Mouse (Mus musculus) forebrain, embryonic 13.5 days (tissue): ENCODE measurements around the gene Pfkp. TPM values are rescaled to one million over a fixed set of nuclear protein-coding genes. Genes with fewer than 3 reads are reported as not detected.

Experiments
- ATAC-seq: fragments of 200-750 bp; cut with Nextera tagmentation; 2 replicates; pipeline ENCODE4 v1.8.0; 2017
- H3K27ac ChIP-seq: fragments of 300-500 bp; sonication (generic); 2 replicates; pipeline ENCODE4 v1.5.1; 2015; ENCODE audit warnings: inconsistent platforms, mild to moderate bottlenecking, moderate library complexity
- H3K27me3 ChIP-seq: fragments of 300-500 bp; sonication (generic); 2 replicates; pipeline ENCODE4 v1.6.1; 2015; ENCODE audit warnings: mild to moderate bottlenecking, inconsistent platforms
- H3K36me3 ChIP-seq: fragments of 300-500 bp; sonication (generic); 2 replicates; pipeline ENCODE4 v1.6.1; 2015; ENCODE audit warnings: mild to moderate bottlenecking, inconsistent platforms; ENCODE audit not compliant: poor library complexity, severe bottlenecking
- H3K4me1 ChIP-seq: fragments of 300-500 bp; sonication (generic); 2 replicates; pipeline ENCODE4 v1.6.1; 2015; ENCODE audit warnings: inconsistent platforms
- H3K4me2 ChIP-seq: fragments of 300-500 bp; sonication (generic); 2 replicates; pipeline ENCODE4 v1.6.1; 2015; ENCODE audit warnings: inconsistent platforms, mild to moderate bottlenecking, moderate library complexity
- H3K4me3 ChIP-seq: fragments of 300-500 bp; sonication (generic); 2 replicates; pipeline ENCODE4 v1.5.1; 2015; ENCODE audit warnings: mild to moderate bottlenecking, inconsistent platforms
- H3K9ac ChIP-seq: fragments of 300-500 bp; sonication (generic); 2 replicates; pipeline ENCODE4 v1.6.1; 2015; ENCODE audit warnings: mild to moderate bottlenecking, inconsistent platforms
- H3K9me3 ChIP-seq: fragments of 300-500 bp; sonication (generic); replicated peaks from 2 replicates; pipeline ENCODE4 v1.6.1; 2016; ENCODE audit warnings: inconsistent platforms
- WGBS: fragments of 180-500 bp; shearing (Covaris S2); methylation state at CpG from one replicate; pipeline ENCODE4 v1.1.7; 2015; 5-methylcytosine and 5-hydroxymethylcytosine counted together
- polyA plus RNA-seq: library from polyadenylated mRNA; unstranded; fragments of >200 nt; fragmentation: Nextera tagmentation; extraction: Ambion mirVana; gene quantifications from 2 replicates; pipeline ENCODE4 v1.2.1, GENCODE M21; 2015

Gene Pfkp
- polyA plus RNA-seq, 1 experiment from 2014 or later = 53.1 TPM

DNA sequence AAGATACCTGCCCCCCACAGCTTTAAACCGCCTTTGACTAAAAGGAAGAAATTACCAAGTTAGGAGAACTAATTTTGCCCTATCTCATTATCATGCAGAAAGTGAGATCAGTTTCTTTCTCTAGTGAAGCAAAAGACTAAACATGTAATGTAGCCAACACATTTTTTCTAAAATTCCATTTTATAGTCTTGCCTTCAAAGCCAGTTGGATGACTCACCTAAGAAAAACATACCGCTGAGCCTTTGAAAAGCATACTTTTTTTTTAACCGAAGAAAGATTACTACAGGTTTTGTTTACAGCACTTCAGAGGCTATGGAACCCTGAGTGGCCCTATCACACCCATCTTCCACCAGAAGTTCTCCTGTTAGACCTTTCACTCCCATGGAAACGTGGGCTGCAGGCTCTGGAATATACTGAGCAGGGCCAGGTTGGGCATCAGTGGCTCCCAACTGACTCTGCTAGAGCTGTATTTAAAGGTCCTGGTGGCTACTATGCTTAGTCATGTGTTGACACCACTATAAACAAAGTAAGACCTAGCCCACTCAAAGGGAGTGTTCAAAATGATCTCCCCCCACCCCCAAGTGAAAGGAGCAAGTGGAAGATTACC lies 22.0 kb downstream of the Pfkp start:
- Histone ChIP-seq H3K36me3 (peaks cover 3% of the 10 kb centered on the region; the same call in 1 of the 2 replicates), H3K27me3 (no peaks in the 10 kb centered on the region), H3K4me3 (no peak overlapping the region), H3K27ac (no peak overlapping the region), H3K4me1 (no peaks in the 10 kb centered on the region), H3K4me2 (no peak overlapping the region), H3K9me3 (no peaks in the 10 kb centered on the region; the same call in 1 of the 2 replicates), H3K9ac (no peak overlapping the region)
- 53% methylated on average over 4 of the region's 4 CpGs for WGBS
- ATAC-seq = no peak

DNA sequence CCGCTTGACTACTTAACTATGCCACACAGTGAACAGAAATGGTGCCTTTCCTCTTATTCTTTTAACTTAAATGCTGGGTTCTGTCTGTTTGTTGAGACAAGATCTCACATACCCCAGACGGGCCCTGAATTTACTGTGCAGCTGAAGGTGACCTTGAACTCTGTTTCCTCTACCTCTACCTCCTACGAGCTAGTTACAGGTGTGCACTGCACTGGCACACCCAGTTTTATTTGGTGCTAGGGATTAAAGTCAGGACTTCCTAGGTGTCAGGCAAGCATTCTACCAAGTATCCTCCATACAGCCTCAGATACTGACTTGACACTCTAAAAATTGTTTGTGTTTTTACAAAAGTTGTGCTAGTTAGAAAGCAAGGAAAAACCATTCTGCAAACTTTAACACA lies 22.6 kb downstream of the Pfkp start:
- Histone ChIP-seq H3K9ac (no peak overlapping the region), H3K27me3 (no peaks in the 10 kb centered on the region), H3K36me3 (peaks cover 3% of the 10 kb centered on the region; the same call in 1 of the 2 replicates), H3K4me3 (no peak overlapping the region), H3K27ac (no peak overlapping the region), H3K4me2 (no peak overlapping the region), H3K4me1 (no peaks in the 10 kb centered on the region), H3K9me3 (no peaks in the 10 kb centered on the region; the same call in 1 of the 2 replicates)
- WGBS = 65% methylated on average over 3 of the region's 3 CpGs
- no peak for ATAC-seq

DNA sequence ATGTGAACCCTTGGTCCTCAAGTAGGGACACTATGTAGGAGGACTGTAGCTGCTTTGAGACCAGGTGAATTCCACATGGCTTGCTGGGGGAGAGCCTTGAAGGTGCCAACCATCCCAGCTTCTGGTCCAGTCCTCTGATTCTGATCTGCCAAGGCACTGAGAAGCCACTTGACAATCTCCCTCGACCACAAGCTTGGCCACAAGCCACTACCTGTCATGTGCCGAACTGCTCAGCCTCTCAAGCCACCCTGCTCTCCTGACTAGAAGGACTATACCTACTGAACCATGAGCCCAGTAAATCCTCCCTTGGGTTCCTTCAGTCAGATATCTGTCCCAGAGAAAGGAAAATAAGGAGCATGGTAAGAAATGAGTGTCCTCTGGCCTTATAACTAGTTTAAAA lies 24.0 kb downstream of the Pfkp start:
- Histone ChIP-seq H3K27me3 (no peaks in the 10 kb centered on the region), H3K36me3 (peaks cover 3% of the 10 kb centered on the region; the same call in 1 of the 2 replicates), H3K27ac (no peak overlapping the region), H3K4me2 (no peak overlapping the region), H3K9me3 (no peaks in the 10 kb centered on the region; the same call in 1 of the 2 replicates), H3K9ac (no peak overlapping the region), H3K4me1 (no peaks in the 10 kb centered on the region), H3K4me3 (no peak overlapping the region)
- ATAC-seq = no peak
- 82% methylated on average over 2 of the region's 2 CpGs for WGBS

DNA sequence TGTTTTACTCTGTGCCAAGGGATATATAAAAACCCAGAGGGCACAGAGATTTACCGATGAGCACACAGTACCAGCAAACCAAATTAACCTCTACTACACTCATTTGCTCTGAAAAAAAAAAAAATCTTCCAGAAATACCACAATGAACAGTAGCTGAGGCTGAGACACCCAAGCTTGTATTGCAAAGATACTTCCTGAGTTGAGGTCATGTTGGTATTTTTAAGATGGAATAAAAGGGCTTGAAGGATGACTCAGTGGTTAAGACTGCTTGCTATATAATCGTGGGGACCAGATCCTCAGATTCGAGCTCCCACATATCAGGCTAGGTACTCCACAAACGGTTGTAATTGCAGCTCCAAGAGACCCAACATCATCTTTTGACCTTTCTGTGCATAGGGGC lies 24.5 kb downstream of the Pfkp start:
- Histone ChIP-seq H3K27ac (no peak overlapping the region), H3K27me3 (no peaks in the 10 kb centered on the region), H3K36me3 (peaks cover 3% of the 10 kb centered on the region; the same call in 1 of the 2 replicates), H3K4me1 (no peaks in the 10 kb centered on the region), H3K9ac (no peak overlapping the region), H3K4me3 (no peak overlapping the region), H3K9me3 (no peaks in the 10 kb centered on the region; the same call in 1 of the 2 replicates), H3K4me2 (no peak overlapping the region)
- WGBS = 74% methylated on average over 4 of the region's 4 CpGs
- no peak for ATAC-seq

DNA sequence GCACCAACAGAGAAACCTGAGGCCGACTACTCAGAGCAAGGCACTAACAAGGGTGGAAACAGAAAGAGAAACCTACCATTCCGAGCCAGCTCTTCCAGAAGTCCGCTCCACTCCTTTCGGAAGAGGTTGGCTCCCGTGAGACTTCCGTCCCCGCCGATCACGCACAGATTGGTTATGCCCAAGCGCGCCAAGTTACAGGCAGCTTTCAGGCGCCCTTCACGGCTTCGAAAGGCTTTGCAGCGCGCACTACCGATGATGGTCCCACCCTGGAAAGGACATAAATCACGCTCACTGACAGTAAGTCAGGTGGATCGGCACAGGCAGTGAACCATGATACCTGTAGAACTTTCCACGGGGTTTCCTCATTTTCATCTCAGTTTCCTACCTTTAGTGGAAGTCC lies 26.7 kb downstream of the Pfkp start:
- no peak overlapping the region for H3K4me2 ChIP-seq
- H3K4me3 ChIP-seq = no peak overlapping the region
- no peak overlapping the region for H3K27ac ChIP-seq
- peaks cover 3% of the 10 kb centered on the region; the same call in 1 of the 2 replicates for H3K36me3 ChIP-seq
- H3K27me3 ChIP-seq = no peaks in the 10 kb centered on the region
- no peak overlapping the region for H3K9ac ChIP-seq
- ATAC-seq = no peak
- WGBS = 96% methylated on average over 20 of the region's 20 CpGs
- no peaks in the 10 kb centered on the region for H3K4me1 ChIP-seq
- H3K9me3 ChIP-seq = no peaks in the 10 kb centered on the region; the same call in 1 of the 2 replicates

DNA sequence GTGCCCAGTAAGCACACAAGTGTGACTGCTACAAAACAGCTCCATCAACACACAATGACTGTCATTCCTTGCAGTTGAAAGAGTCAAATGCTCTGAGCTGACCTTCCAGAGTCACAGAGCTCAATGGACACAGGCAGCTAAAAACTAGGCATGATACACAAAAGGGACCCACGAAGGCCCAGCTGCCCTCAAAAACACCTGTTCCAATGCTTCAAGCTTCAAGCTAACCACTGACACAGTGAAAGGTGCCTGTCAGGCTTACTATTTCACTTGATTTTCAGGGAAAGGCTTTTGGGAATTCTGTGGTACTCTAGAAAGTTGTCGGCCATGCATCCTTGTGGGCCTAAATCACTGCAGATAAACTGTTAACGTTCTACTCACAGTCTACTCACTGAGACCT lies 28.3 kb downstream of the Pfkp start:
- no peaks in the 10 kb centered on the region; the same call in 1 of the 2 replicates for H3K9me3 ChIP-seq
- peaks cover 3% of the 10 kb centered on the region; the same call in 1 of the 2 replicates for H3K36me3 ChIP-seq
- H3K9ac ChIP-seq = no peak overlapping the region
- no peak overlapping the region for H3K27ac ChIP-seq
- no peak overlapping the region for H3K4me2 ChIP-seq
- WGBS = 84% methylated on average over 3 of the region's 3 CpGs
- no peak overlapping the region for H3K4me3 ChIP-seq
- no peaks in the 10 kb centered on the region for H3K4me1 ChIP-seq
- ATAC-seq = no peak
- no peaks in the 10 kb centered on the region for H3K27me3 ChIP-seq

DNA sequence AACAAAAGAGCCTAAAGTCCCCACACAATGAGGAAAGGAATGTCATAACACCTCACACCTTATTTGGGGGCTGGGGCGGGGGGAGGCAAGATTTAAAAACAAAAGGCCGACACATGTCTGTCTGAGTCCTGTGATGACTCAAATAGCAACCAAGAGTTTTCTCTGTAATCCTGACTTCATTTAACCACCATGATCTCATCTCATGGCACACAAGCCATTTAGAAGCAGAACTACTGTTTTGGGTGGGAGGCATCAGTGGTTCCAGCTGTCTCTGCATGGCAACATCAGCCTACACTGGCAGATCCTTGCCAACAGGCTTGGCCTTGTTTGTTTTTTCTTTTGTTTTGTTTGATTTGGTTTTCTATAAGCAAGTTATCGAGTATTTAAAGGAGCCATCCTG lies 29.9 kb downstream of the Pfkp start:
- WGBS = 85% methylated on average over 3 of the region's 3 CpGs
- H3K36me3 ChIP-seq = peaks cover 3% of the 10 kb centered on the region; the same call in 1 of the 2 replicates
- no peak overlapping the region for H3K4me3 ChIP-seq
- H3K4me2 ChIP-seq = no peak overlapping the region
- ATAC-seq = no peak
- no peak overlapping the region for H3K9ac ChIP-seq
- no peaks in the 10 kb centered on the region for H3K27me3 ChIP-seq
- no peaks in the 10 kb centered on the region for H3K4me1 ChIP-seq
- H3K27ac ChIP-seq = no peak overlapping the region
- no peaks in the 10 kb centered on the region; the same call in 1 of the 2 replicates for H3K9me3 ChIP-seq

DNA sequence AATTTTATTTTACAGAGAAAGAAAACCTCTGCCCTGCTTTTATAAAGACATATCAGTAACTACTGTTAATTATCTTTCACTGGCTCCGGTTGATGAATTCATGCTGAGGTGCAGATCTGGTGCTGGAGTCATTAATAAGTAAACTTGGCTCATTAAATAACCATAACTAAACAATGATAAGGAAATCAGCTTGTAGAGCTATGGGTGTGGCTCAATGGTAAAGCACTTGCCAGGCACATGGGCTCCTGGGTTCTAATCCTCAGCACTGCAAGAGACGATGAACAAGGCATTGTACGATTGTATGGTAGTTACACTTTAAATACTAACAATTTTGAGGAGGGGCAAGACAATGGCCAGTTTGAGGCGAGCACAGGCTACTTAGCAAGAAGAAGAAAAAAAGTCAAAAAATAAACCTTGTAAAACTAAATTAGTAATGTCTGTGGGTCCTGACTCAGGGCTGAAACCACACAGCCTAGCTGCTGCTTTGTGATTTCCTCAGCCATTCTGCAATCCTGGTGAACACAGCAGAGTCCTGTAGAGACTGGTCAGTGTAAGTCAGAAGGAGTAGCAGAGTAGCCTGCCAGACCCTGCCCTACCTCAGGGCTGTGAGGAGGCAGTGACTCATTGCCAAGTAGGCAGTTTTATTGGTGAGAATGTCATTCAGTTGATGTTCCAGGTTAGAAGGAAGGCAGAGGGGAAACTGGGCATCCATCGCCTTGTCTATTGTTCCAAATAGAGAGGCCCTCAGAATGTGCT lies 34.7 kb downstream of the Pfkp start:
- H3K9ac ChIP-seq = no peak overlapping the region
- H3K27me3 ChIP-seq = no peaks in the 10 kb centered on the region

DNA sequence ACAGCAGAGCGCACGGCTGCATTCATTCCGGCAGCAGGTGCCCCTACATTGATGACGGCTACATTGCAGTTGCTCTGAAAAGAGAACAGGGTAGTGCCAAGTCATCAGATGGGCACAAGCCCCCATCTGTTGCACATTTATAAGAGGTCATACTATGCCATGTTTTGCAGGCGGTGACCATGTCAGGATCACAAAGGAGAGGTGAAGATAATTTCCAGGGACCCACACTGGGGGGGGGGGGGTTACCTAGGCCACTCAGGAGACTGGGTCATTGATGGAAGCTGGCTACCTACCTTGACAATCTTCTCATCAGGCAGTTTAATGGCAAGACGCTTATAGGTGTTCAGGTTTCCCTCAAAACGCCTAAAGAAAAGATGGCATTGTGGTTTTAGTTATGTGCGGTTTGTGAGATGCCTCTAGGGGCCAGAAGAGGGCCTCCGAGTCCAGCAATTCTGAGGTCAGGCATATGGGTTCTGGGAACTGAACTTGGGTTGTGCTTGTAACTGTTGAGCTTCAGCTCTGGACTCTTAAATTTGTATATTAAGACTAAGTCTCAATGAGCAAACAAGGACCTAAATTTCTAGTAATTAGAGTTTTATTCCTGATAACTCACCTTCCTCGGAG lies 45.7 kb downstream of the Pfkp start:
- 87% methylated on average over 10 of the region's 10 CpGs for WGBS
- Histone ChIP-seq H3K9me3 (no peaks in the 10 kb centered on the region), H3K36me3 (no peaks in the 10 kb centered on the region), H3K4me3 (no peak overlapping the region), H3K4me1 (no peaks in the 10 kb centered on the region), H3K27me3 (no peaks in the 10 kb centered on the region), H3K27ac (no peak overlapping the region), H3K9ac (no peak overlapping the region), H3K4me2 (no peak overlapping the region)
- no peak for ATAC-seq

More for the DNA sequence above, 34.7 kb downstream of the Pfkp start:
- Histone ChIP-seq H3K27ac (no peak overlapping the region), H3K4me2 (no peak overlapping the region), H3K9me3 (no peaks in the 10 kb centered on the region), H3K4me3 (no peak overlapping the region), H3K4me1 (no peaks in the 10 kb centered on the region), H3K36me3 (no peaks in the 10 kb centered on the region)
- no peak for ATAC-seq
- WGBS = 85% methylated on average over 5 of the region's 5 CpGs

DNA sequence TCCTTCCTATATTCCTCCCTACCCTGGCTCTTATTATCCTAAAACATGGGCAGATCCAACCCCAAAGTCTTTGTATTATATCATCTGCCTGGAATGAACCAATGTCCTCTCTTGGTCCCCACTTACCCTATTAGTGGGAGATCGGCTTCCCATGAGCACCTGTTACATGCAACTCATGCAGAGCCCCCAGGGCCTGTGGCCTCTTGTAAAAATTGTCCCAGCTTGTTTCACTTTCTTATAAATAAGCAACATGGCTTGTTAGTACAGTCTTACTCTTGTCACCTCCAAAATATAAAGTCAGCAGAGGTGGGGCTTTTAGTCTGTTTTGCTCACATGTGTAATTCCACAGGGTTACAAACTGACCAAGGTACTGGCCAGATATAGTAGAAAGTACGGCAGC lies 46.9 kb downstream of the Pfkp start:
- Histone ChIP-seq H3K36me3 (no peaks in the 10 kb centered on the region), H3K9ac (no peak overlapping the region), H3K4me3 (no peak overlapping the region), H3K4me2 (no peak overlapping the region), H3K27me3 (no peaks in the 10 kb centered on the region), H3K9me3 (no peaks in the 10 kb centered on the region), H3K27ac (no peak overlapping the region), H3K4me1 (no peaks in the 10 kb centered on the region)
- WGBS = 91% methylated on average over 2 of the region's 2 CpGs
- no peak for ATAC-seq

DNA sequence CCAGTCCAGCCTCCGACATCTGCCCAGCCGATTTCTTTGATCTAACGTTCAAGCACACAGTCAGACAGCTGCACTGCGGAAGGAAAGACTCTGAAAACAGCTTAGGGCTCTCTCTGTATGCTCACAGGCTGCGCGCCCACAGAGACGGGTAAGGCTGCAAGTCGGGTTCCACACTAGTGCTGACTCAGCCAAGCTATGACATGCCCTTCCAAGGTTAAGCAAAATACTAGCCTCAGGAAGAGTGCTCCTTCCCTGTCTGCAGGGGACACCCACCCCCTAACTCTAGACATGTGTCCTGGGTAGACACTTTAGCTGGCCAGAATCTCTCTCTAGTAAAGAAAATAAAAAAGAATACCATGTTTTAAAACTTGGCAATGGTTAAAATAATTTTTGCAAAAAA lies 48.0 kb downstream of the Pfkp start:
- WGBS = 87% methylated on average over 8 of the region's 8 CpGs
- Histone ChIP-seq H3K4me2 (no peak overlapping the region), H3K27ac (no peak overlapping the region), H3K36me3 (no peaks in the 10 kb centered on the region), H3K4me1 (no peaks in the 10 kb centered on the region), H3K27me3 (no peaks in the 10 kb centered on the region), H3K9ac (no peak overlapping the region), H3K9me3 (no peaks in the 10 kb centered on the region), H3K4me3 (no peak overlapping the region)
- no peak for ATAC-seq

DNA sequence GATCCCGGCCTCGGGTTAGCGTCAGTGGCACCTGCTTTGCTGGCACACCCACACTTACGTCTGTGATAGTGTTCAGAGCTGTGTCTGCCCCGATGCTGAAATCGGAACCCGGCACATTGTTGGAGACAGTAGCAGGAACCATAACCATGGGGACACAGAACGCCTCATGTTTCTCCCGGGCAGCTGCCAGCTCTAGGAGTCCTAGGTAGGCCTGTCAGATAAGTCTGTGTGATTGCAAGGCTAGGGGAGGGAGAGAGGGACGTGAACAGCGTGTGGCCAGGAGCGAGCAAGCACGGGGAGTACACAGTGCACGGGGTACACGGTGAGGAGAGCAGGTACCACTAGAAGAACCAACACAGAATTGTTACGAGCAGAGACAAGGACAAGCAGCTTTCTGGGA lies 50.8 kb downstream of the Pfkp start:
- Histone ChIP-seq H3K4me3 (no peak overlapping the region), H3K36me3 (no peaks in the 10 kb centered on the region), H3K27me3 (no peaks in the 10 kb centered on the region), H3K9ac (no peak overlapping the region), H3K9me3 (no peaks in the 10 kb centered on the region), H3K4me1 (no peaks in the 10 kb centered on the region), H3K4me2 (no peak overlapping the region), H3K27ac (no peak overlapping the region)
- no peak for ATAC-seq
- 94% methylated on average over 16 of the region's 16 CpGs for WGBS
